Mouse (Mus musculus) megakaryocyte progenitor cell, adult 5-6 weeks (primary cell): Measurements from ENCODE around the gene Faap100. TPM values are rescaled to one million over a fixed set of nuclear protein-coding genes. Genes with fewer than 3 reads are reported as not detected.
A peak's percentile ranks its signal among the peaks of the same experiment; 100 is the strongest.
"Not testable (repeated sequence)": the region's sequence is repeated elsewhere in the genome, so short reads cannot be mapped to it uniquely, and the experiment has no call there.

Experiments
- ATAC-seq: replicated peaks from 2 replicates; pipeline ENCODE4 v1.8.0; 2016; ENCODE audit warnings: mild to moderate bottlenecking, moderate TSS enrichment, inconsistent platforms; ENCODE audit not compliant: poor library complexity
- total RNA-seq, 2 experiments: library from RNA; stranded (forward) in 1 of 2; stranded (reverse) in 1 of 2; fragments of 157-497, 149-512 nt in 1 of 2; fragments of 200-1000 nt in 1 of 2; gene quantifications; 2 replicates each; pipeline versions ENCODE4 v1.2.3 to v1.2.4; 2015 to 2017

Gene Faap100
- total RNA-seq (2015) = 10.8 and 11.0 TPM in 2 replicates
- total RNA-seq (2017) = 6.5 and 7.0 TPM in 2 replicates

DNA sequence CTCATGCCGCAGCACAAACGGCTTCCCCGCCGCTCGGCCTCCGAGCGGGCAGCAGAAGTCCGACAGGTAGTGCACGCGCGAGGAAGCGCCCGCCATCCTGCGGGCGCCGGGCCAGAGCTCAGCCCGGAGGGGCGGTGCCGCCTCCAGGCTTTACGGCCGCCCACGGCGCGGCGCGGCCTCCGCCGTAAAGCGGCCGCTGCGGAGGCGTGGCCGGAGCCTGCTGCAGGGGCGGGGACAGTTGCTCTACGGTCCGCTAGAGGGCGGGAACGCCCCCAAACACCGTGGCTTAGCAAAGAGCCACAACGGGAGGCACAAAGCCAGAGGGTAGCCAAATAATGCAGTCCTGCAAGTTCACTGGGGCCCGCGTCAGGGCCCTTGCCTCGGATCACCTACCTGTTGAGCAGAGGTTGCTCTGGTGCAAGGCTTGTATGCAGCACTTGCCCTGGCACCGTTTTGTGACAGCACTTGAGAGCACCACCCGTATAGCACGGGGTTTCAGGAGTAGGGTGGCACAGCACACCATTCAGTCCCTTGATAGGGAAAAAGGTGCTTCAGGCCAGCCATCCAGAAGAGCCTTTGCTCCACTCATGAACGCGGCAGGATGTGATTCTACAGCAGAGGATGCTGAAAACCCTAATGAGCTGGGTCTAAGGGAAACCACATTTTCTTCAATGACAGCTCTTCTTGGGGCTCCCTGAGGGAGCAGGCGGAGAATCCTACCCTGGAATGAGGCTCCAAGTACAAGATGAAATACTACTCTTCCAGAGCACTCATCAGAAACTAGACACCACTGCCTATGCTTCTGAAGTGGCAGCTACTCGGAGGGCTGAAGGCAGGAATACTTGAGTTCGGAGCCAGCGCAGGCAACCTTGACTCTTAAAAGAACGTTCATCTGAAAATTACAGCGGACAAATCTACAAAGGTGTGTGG lies at the start of gene Faap100:
Faap100 (minus strand) TSS at position 154 of the 930 bp plus-strand sequence.
- ATAC-seq = peak; percentile 92

DNA sequence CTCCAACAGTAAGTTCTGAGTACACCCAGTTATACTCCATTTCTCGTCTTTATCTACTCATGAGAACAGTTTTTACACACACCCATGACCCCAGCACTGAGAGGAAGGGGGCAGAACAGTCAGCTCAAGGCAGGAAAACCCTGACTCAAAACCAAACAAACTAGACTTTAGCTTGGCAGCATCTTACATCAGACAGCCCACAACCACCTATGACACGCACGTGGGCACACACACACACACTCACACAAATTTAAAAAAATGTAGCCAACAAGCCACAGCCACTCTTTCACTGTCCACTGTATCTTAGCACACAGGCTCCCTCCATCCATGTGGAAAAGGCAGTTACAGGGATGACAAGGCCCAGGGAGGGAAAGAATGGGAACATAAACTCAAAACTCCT lies 48.2 kb upstream of the Faap100 start:
- ATAC-seq = no peak

DNA sequence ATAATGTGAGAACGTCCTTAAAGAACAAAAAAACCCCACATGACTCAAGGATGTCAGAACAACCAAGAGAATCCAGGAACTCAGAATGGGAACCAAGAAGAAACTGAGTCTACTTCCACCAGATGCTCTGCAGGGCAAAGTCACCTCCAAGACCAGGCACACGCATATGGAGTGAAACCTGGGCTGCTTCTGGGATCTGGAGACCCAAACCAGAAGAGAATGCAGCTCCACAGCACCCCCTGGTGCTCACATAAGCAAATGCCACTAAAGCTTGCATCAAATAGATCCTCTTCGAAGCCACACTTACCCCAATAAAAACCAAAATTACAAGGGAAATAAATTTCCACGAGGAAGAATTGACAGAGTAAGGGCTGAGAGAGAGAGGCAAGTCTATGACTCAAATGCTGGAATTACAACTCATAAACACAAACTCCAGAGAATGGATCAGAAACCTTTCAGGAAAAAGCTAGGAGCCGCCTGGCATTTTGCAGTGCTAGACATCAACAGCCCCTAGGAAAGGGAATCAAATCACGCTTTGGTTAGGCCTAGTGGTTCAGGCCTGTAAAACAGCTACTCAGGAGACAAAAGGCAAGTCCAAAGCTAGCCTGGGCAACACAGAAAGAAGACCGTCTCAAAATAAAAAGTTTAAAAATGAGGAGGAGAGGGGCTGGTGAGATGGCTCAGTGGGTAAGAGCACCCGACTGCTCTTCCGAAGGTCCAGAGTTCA lies 45.2 kb upstream of the Faap100 start:
- peak; percentile 84 for ATAC-seq

DNA sequence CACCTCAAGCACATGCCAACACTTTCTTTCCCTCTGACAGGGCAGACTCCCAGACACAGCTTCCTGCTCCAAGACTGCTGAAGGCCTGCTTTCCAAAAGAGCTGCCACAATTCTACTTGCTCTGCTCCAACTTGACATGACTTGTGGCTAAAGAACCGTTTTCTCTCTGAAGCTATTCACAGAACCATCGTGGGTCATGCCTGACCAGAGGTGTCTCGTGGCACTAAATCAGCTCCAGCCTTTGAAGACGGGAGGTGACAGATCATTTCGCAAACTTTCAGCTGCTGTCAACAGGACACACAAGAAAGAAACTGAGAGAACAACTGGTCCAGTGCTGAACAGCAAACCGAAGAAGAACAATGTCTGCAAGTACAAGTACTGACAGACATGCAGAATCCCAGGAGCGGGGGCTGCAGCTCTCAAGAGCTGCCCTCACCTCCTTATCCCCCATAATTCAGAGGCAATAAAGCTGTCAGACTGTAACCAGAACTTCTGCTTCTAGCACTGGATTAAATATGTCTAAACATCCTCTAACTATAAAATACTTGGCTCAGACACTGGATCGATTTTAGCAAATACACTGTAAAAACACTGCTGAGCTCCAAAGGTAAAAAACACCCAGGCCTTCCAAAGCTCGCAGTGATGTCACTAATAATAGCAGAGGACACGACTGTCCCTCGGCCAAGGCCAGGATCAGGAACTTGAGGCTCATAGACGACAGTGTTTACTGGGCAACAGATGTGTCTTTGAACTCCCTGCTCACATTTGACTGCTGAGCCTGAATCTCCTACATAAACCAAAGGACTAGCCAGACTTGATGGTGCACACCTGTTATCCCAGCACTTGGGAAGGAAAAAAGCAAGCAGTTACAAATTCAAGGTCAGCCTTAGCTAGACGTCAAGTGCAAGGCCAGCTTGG lies 44.3 kb upstream of the Faap100 start:
- ATAC-seq = no peak

DNA sequence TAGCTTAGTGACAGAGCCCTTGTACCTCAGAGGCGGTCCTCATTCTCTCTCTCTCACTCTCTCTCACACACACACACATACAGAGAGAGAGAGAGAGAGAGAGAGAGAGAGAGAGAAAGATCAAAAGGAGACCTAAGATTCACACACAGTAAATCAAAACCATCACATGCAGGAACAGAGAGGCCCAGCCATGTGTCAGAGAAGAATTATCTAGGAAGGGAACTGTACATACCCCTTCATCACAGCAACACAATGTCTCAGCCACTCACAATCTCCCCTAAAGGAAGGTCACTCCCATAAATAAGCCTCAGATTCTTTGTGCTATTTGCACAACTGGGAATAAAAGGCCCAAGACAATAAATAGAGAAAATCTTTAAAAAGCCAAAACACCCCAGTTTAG lies 40.0 kb upstream of the Faap100 start:
- ATAC-seq = no peak

DNA sequence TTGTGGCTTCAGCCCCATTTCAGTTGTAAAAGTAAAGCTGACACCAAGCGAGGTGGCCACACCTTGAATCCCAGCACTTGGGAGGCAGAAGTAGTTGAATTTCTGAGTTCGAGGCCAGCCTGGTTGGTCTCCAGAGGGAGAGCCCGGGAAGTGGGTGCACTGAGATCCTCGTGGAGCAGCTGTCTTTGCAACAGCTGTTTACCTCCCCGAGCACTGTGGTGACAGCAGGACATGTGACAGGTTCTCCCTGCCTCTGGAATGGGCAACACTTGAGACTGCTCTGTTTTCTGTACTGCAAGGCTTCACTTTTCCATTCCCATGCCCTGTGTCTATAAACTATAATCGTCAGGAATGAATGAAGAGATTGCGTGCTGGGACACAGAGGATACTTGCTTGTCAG lies 39.3 kb upstream of the Faap100 start:
- no peak for ATAC-seq

DNA sequence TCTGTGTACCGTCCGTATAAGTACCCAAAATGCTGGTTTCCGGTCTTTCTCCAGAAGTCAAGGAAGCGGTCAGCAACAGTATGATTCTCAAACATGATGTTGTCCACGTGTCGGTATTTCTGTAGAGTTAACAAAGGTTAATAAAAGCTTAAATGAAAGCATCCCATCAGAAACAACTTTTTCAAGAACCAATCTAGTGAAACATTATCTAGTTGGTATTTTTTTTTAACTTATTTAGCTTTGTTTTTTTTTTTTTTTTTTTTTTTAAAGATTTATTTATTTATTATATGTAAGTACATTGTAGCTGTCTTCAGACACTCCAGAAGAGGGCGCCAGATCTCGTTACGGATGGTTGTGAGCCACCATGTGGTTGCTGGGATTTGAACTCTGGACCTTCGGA lies 35.1 kb upstream of the Faap100 start:
- not testable (repeated sequence) for ATAC-seq

DNA sequence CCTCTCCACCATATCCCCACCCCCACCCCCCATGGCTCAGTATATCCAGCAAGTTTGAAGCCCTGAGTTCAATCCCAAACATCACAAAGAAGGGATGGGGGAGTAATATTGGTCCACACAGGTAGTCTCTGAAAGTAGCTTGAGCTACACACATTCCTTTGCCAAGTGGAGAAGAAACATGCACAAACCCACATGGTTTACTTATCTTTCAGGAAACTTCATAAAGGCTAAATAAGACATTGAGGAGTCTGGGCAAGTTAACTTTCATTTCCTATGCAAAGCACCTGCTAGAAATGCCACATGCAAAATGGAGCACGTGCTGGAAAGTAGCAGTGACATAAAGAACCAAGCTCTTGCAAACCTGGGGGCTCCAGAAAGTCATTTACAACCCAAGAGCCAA lies 27.9 kb upstream of the Faap100 start:
- ATAC-seq = no peak

DNA sequence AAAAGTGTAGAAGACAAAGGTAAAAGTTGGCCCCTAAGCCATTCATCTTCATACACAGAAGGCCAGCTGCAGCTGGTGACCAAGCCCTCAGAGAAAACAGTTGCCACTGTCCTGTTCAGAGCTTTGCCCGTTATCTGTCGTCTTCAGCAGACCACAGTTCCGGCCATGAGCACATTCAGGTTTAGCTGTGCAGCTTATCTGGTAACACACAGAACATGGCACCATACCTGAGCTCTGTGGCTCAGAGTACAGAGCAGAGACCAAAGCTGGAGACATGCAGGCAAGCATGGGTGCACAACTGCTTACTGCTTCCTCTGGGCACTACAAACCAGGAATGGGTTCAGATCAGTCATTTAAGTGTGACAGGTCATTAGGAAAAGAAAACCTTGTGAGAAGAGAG lies 27.3 kb upstream of the Faap100 start:
- ATAC-seq = peak; percentile 95

DNA sequence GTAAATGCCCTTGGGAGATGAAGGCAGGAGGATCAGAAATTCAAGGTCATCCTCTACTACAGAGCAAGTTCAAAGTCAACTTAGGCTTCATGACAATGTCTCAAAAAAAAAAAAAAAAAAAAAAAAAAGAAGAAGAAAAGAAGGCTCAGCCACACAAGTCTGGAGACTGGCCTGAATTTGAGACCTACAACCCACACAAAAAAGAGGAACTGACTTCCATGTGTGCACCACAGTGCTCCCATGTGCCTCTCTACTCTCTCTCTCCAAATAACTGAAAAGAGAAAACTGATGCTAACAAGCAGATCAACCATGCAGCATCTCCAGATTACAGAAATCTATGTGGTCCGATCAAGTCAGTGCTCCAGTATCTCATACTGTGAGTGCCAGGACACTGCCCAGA lies 26.2 kb upstream of the Faap100 start:
- peak; percentile 47; the same call in 1 of the 2 replicates for ATAC-seq

DNA sequence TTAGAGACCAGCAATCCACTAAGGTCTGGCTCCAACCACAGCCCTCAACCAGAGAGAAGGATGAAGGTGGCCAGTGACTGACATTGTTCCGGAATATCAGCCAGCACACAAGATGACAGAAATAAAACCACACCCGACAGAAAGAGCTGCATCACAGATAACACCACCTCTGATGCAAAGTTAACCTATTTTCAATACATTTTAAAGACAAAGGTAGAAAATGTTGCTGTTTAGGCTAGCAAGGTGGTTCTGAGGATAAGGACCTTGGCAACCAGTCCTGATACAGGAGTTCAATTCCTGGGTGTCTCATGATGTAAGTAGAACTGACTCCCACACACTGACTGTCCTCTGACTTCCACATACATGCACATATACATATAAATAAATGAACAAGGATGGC lies 20.8 kb upstream of the Faap100 start:
- peak; percentile 86 for ATAC-seq

DNA sequence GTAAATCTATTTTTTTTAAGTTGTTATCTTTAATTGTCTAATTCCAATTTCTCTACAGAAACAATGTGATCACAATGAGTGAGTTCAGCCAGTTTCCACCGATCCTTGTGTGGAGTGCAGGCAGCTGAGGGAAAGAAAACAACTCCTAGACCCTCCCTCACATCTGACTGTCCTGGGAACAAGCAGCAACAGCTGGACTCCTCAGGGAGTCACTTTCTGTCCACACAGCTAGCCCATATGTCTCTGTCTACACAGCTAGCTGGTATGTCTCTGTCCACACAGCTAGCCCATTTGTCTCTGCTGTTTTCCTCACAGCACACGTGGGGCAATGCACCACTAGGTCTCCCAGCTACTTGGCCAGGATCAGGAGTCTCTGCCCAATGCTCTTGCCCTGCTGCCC lies 19.0 kb upstream of the Faap100 start:
- ATAC-seq = no peak

DNA sequence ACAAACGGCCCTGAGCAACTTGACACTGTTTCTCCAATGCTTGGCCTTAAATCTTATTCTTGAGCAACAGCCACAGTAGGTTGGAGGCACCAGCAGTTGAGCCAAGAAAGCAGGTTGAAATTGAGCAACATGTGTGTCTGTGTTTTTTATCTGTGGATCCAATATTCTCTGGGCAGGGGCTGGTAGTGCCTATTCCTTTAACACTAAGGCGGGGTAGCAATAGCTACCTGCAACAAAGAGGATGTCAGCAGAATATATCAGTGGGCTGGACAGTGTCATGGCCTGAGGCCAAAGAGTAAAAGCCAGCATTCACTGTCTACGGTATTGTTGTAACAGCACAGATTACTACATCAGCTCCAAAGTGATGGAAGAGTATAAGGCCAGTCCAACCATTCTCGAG lies 17.1 kb upstream of the Faap100 start:
- no peak for ATAC-seq

DNA sequence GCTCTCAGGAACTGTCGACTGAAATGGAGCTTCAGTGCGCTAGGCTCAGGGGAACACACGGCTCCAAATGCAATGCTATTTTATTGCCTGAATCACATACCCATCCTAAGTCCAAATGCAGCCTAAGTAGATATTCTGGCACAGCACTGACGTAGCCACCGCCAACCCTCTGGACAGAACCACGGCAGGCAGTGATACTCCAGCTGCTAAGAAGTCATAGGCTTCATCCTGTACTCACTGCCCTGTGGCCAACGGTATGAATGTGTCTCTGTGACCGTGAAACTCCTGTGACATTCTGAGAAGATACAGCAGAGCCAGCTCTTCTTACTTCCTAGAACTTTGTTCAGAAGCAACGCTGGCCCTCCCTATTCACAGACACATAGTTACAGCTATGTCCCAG lies 10.0 kb upstream of the Faap100 start:
- no peak for ATAC-seq

DNA sequence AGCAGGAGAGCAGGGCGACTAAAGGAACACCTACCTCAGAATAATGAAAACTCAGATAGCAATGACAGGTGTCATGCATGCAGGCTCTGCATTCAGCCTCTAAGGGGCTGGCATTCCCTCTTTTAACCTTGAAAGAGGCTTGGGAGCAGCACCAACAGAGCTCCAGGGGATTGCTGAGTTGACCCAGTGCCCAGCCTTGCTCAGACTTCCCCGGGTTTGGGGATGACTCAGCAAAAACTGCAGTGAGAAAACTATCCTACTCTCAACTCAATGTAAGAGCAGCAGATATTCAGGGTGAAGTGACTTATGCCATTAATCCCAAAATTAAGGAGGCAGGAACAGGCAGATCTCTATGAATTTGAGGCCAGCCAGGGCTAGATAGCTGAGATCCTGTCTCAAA lies 8.6 kb upstream of the Faap100 start:
- no peak for ATAC-seq

DNA sequence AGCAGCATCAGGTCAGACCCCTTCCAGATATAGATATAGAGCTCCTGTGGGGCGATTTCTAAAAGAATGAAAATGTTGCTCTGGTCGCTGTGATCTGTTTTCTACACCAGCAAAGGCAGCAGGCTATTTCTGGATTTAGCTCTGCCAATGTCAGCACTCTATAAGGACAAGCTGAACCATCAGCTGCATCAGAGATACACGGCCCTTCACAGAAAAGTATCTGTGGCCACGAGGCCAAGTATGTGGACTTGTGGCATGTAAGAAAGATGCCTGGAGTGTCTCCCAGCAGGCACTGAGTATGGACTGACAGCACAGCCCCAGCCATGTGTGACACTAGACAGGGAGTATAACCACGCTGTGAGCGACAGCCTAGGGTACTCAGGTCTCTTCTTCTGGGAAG lies 8.1 kb upstream of the Faap100 start:
- no peak for ATAC-seq

DNA sequence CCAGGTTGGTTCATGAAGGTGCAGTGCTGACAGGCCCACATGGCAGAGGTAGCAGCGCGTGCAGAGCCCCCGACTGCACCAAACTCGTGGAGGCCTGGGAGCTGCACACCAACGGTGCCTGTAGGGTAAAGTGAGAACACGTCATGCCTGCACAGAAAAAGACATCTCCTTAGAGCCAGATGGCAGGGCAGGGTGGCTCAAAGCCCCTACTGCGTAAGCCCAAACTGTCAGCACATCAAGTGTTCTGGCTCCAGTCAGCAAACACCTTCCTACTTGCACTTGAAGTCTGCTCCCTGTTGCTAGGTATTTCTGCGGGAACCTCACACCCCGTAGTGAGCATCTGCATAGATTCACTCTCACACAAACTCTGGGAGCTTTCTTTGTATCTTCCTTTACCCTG lies 3.9 kb upstream of the Faap100 start:
- ATAC-seq = no peak

DNA sequence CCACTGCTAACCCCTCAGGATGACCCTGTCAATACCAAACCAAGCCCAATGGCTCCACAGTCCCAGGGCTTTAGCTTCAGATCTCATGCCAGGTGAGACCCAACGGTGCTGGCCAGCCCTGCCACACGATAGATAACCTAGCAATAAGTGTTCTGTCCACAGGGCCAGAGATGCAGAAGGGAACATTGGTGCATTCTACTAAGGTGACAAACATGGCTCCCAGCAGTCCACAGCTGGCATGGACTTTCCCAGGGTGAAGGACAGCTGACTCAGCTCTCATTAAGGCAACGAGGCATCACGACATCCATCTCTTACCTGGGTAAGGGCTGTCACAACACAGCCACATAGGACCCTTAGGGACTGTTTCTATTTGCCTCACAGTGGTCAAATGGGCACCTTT lies 2.6 kb upstream of the Faap100 start:
- ATAC-seq = no peak

DNA sequence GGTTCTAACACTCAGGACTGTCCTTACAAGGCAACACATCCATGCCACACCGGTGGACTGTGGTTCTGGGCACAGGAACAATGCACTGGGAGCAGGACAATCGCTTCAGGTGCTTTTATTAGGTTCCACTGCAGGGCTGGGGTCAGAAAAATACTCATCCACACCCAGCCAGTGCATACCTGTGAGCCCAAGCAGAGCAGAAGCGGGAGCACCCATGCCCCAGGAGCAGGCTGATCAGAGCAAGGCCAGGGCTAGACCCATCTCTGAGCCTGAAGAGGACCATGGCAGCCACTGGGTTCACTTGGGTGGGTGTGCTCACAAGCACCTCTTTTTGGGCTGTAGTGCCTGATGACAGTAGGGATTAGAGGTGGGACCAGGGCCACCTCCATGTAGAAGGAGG lies 1.7 kb upstream of the Faap100 start:
- no peak for ATAC-seq

DNA sequence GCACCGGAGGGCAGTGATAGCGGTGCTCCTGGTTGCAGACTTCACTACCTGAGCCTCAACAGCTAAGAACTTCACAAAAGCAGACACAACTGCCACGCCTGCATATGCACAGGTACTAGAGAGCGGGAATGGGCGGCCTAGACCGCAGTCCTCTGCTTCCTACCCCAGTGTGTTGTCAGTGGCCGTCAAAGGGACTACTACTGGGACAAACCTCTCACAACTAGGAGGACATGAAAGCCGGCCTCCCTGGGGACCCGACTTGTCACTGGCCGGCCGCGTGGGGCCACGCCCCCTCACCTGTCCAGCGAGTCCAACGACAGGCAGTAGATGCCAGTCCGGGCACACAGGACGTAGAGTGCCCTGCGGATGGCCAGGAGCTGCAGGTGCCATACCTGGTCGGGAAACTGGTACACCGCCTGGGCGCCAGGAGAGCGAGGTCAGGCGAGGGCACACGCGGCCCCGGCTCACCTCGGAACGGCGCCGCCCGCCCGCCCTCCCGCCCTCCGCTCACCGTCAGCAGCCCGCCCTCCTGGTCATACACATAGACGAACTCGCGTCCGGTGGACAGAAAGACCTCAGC lies 443 bp downstream of the Faap100 start:
- peak; percentile 14 for ATAC-seq

DNA sequence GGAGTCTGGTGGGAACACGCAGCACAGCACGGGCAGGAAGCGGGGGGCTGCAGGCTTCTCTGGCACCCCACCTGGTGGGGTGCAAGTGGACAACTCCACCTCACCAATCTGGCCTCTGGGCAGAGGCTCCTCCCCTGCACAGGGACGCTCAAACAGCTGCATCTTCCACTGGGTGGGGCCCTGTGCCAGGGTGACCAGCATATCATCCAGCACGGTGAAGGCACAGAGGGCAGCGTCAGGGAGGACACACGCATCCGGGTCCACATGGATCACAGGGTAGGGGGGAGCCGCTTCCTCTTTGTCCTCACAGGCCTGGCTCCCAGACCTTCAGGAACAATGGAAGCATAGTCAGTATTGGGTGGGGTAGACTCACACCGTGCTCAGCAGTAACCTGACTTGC lies 1.2 kb downstream of the Faap100 start:
- ATAC-seq = no peak
